Mouse (Mus musculus) limb, embryonic 13.5 days (tissue): ENCODE results near the gene Dusp16. TPM values are rescaled to one million over a fixed set of nuclear protein-coding genes. Genes with fewer than 3 reads are reported as not detected.
"Not testable (repeated sequence)": the region's sequence is repeated elsewhere in the genome, so short reads cannot be mapped to it uniquely, and the experiment has no call there.

Experiments used
- ATAC-seq: fragments of 200-750 bp; cut with Nextera tagmentation; 2 replicates; pipeline ENCODE4 v1.8.0; 2017; ENCODE audit warnings: low read depth, moderate number of reproducible peaks, moderate TSS enrichment; ENCODE audit not compliant: low FRiP score
- H3K27ac ChIP-seq: fragments of 300-500 bp; sonication (generic); 2 replicates; pipeline ENCODE4 v1.5.1; 2015; ENCODE audit warnings: inconsistent platforms, mild to moderate bottlenecking, moderate library complexity
- H3K27me3 ChIP-seq: fragments of 300-500 bp; sonication (generic); 2 replicates; pipeline ENCODE4 v1.6.1; 2015; ENCODE audit warnings: mild to moderate bottlenecking, inconsistent platforms
- H3K36me3 ChIP-seq: fragments of 300-500 bp; sonication (generic); 2 replicates; pipeline ENCODE4 v1.6.1; 2015; ENCODE audit warnings: inconsistent platforms, mild to moderate bottlenecking, moderate library complexity
- H3K4me1 ChIP-seq: fragments of 300-500 bp; sonication (generic); 2 replicates; pipeline ENCODE4 v1.6.1; 2015; ENCODE audit warnings: inconsistent platforms
- H3K4me2 ChIP-seq: fragments of 300-500 bp; sonication (generic); replicated peaks from 2 replicates; pipeline ENCODE4 v1.6.1; 2015; ENCODE audit warnings: inconsistent platforms, mild to moderate bottlenecking, moderate library complexity
- H3K4me3 ChIP-seq: fragments of 300-500 bp; sonication (generic); 2 replicates; pipeline ENCODE4 v1.5.1; 2015; ENCODE audit warnings: moderate library complexity, mild to moderate bottlenecking, inconsistent platforms
- H3K9ac ChIP-seq: fragments of 300-500 bp; sonication (generic); 2 replicates; pipeline ENCODE4 v1.6.1; 2015; ENCODE audit warnings: mild to moderate bottlenecking, inconsistent platforms
- H3K9me3 ChIP-seq: fragments of 300-500 bp; sonication (generic); 2 replicates; pipeline ENCODE4 v1.6.1; 2016; ENCODE audit warnings: inconsistent platforms
- WGBS: fragments of 180-500 bp; shearing (Covaris S2); methylation state at CpG from one replicate; pipeline ENCODE4 v1.1.7; 2015; 5-methylcytosine and 5-hydroxymethylcytosine counted together
- polyA plus RNA-seq: library from polyadenylated mRNA; unstranded; fragments of >200 nt; fragmentation: Nextera tagmentation; extraction: Ambion mirVana; gene quantifications from 2 replicates; pipeline ENCODE4 v1.2.1, GENCODE M21; 2015

Gene Dusp16
- polyA plus RNA-seq, 1 experiment from 2014 or later = 17.1 TPM

GRCm38 (mm10) chr6:134685040-134685439, 107.4 kb downstream of the Dusp16 start:
- ATAC-seq = no peak
- 77% methylated on average over 2 of the region's 2 CpGs for WGBS

GRCm38 (mm10) chr6:134684354-134684915, 108.0 kb downstream of the Dusp16 start:
- no peak overlapping the region for H3K9ac ChIP-seq
- no peaks in the 10 kb centered on the region for H3K9me3 ChIP-seq
- no peak overlapping the region for H3K27ac ChIP-seq
- H3K4me1 ChIP-seq = no peaks in the 10 kb centered on the region
- H3K27me3 ChIP-seq = no peaks in the 10 kb centered on the region
- WGBS = 87% methylated on average over 6 of the region's 6 CpGs
- no peak for ATAC-seq
- H3K4me2 ChIP-seq = no peak overlapping the region
- no peaks in the 10 kb centered on the region for H3K36me3 ChIP-seq
- no peak overlapping the region for H3K4me3 ChIP-seq

More at GRCm38 (mm10) chr6:134685040-134685439, 107.4 kb downstream of the Dusp16 start:
- H3K4me3 ChIP-seq = no peak overlapping the region
- H3K27ac ChIP-seq = no peak overlapping the region
- no peaks in the 10 kb centered on the region for H3K36me3 ChIP-seq
- no peaks in the 10 kb centered on the region for H3K4me1 ChIP-seq
- H3K4me2 ChIP-seq = no peak overlapping the region
- no peak overlapping the region for H3K9ac ChIP-seq
- H3K27me3 ChIP-seq = no peaks in the 10 kb centered on the region
- no peaks in the 10 kb centered on the region for H3K9me3 ChIP-seq

GRCm38 (mm10) chr6:134679330-134679729, 113.1 kb downstream of the Dusp16 start:
- not testable (repeated sequence) for H3K9ac ChIP-seq, H3K4me1 ChIP-seq, H3K9me3 ChIP-seq, ATAC-seq, H3K4me3 ChIP-seq, H3K36me3 ChIP-seq, H3K27me3 ChIP-seq, H3K4me2 ChIP-seq, H3K27ac ChIP-seq
- WGBS = 92% methylated on average over 4 of the region's 4 CpGs

- no peak overlapping the region for H3K27ac ChIP-seq
- no peak overlapping the region for H3K4me2 ChIP-seq
- no peaks in the 10 kb centered on the region for H3K36me3 ChIP-seq
- H3K9ac ChIP-seq = no peak overlapping the region
- H3K9me3 ChIP-seq = no peaks in the 10 kb centered on the region
- H3K27me3 ChIP-seq = no peaks in the 10 kb centered on the region
- no peak overlapping the region for H3K4me3 ChIP-seq
- H3K4me1 ChIP-seq = no peaks in the 10 kb centered on the region; the same call in 1 of the 2 replicates
- 77% methylated on average over 3 of the region's 3 CpGs for WGBS
- no peak for ATAC-seq
Measured at GRCm38 (mm10) chr6:134678037-134678436, 114.4 kb downstream of the Dusp16 start.

- no peak overlapping the region for H3K4me3 ChIP-seq
- H3K9ac ChIP-seq = no peak overlapping the region
- no peaks in the 10 kb centered on the region for H3K27me3 ChIP-seq
- no peaks in the 10 kb centered on the region for H3K9me3 ChIP-seq
- H3K4me1 ChIP-seq = no peaks in the 10 kb centered on the region; the same call in 1 of the 2 replicates
- no peak overlapping the region for H3K27ac ChIP-seq
- 81% methylated on average over 4 of the region's 4 CpGs for WGBS
- no peak for ATAC-seq
- H3K36me3 ChIP-seq = no peaks in the 10 kb centered on the region
- no peak overlapping the region for H3K4me2 ChIP-seq
Measured at GRCm38 (mm10) chr6:134677504-134677903, 114.9 kb downstream of the Dusp16 start.

GRCm38 (mm10) chr6:134673712-134674111, 118.7 kb downstream of the Dusp16 start:
- not testable (repeated sequence) for ATAC-seq, H3K36me3 ChIP-seq, H3K9ac ChIP-seq, H3K27me3 ChIP-seq, H3K27ac ChIP-seq, H3K9me3 ChIP-seq, H3K4me2 ChIP-seq, H3K4me1 ChIP-seq, H3K4me3 ChIP-seq
- WGBS = 76% methylated on average over 8 of the region's 8 CpGs

GRCm38 (mm10) chr6:134670881-134671411, 121.5 kb downstream of the Dusp16 start:
- Histone ChIP-seq H3K4me3 (no peak overlapping the region), H3K4me2 (no peak overlapping the region), H3K9me3 (no peaks in the 10 kb centered on the region), H3K27me3 (no peaks in the 10 kb centered on the region), H3K27ac (no peak overlapping the region), H3K4me1 (peaks cover 3% of the 10 kb centered on the region; the same call in 1 of the 2 replicates), H3K36me3 (no peaks in the 10 kb centered on the region), H3K9ac (no peak overlapping the region)
- 82% methylated on average over 4 of the region's 4 CpGs for whole genome bisulfite sequencing
- ATAC-seq = no peak

GRCm38 (mm10) chr6:134669179-134669865, 123.1 kb downstream of the Dusp16 start:
- WGBS = 61% methylated on average over 6 of the region's 6 CpGs
- Histone ChIP-seq H3K27ac (no peak overlapping the region), H3K9me3 (no peaks in the 10 kb centered on the region), H3K9ac (no peak overlapping the region), H3K27me3 (no peaks in the 10 kb centered on the region), H3K4me1 (peaks cover 3% of the 10 kb centered on the region; the same call in 1 of the 2 replicates), H3K36me3 (no peaks in the 10 kb centered on the region), H3K4me3 (no peak overlapping the region), H3K4me2 (no peak overlapping the region)
- no peak for ATAC-seq

- Histone ChIP-seq H3K4me3 (no peak overlapping the region), H3K9me3 (no peaks in the 10 kb centered on the region), H3K9ac (no peak overlapping the region), H3K4me1 (peaks cover 3% of the 10 kb centered on the region; the same call in 1 of the 2 replicates), H3K4me2 (no peak overlapping the region), H3K27me3 (no peaks in the 10 kb centered on the region), H3K36me3 (no peaks in the 10 kb centered on the region), H3K27ac (no peak overlapping the region)
- WGBS = 44% methylated on average over 2 of the region's 2 CpGs
- ATAC-seq = no peak
Measured at GRCm38 (mm10) chr6:134668519-134668918, 123.9 kb downstream of the Dusp16 start.

- ATAC-seq = no peak
- 83% methylated on average over 9 of the region's 9 CpGs for WGBS
Measured at GRCm38 (mm10) chr6:134665817-134666216, 126.6 kb downstream of the Dusp16 start.

More at GRCm38 (mm10) chr6:134665817-134666216, 126.6 kb downstream of the Dusp16 start:
- H3K27ac ChIP-seq = no peak overlapping the region
- H3K4me1 ChIP-seq = peaks cover 3% of the 10 kb centered on the region; the same call in 1 of the 2 replicates
- no peaks in the 10 kb centered on the region for H3K9me3 ChIP-seq
- no peak overlapping the region for H3K9ac ChIP-seq
- H3K36me3 ChIP-seq = no peaks in the 10 kb centered on the region
- no peak overlapping the region for H3K4me3 ChIP-seq
- H3K27me3 ChIP-seq = no peaks in the 10 kb centered on the region
- H3K4me2 ChIP-seq = no peak overlapping the region
